Mouse (Mus musculus): ENCODE measurements around the gene 4930426L09Rik. TPM values are rescaled to one million over a fixed set of nuclear protein-coding genes. Genes with fewer than 3 reads are reported as not detected.

4930426L09Rik gene
- 1 to 10 TPM; 1.1 to 1.4 TPM for total RNA-seq (2021)
- long read RNA-seq, experiment 1, result 0 reads
- long read RNA-seq, experiment 2, result 0 reads

DNA sequence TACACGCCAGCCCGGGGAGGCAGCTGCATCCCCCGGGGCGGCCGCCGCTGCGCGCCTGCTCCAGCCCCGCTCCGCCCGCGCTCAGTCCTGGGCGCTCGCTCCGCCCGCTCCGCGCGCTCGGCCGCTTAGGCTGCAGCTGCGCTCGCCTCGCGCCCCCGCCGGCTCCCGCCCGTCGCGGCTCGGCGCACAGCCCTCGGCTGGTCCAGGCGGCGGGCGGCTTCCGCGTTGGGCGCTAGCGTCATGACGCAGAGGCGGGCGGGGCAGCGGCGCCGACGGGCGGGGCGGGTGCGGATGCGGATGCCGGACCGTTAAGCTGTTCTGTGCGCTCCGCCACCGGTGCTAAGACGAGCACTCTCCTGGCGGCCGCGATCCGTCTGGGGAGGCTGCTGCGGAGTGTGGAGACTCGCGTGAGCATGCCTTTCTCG is at the start of gene 4930426L09Rik, which contains the start of gene Pip4k2a:
Gene 4930426L09Rik (plus strand): TSS at position 290 of the 425 bp plus-strand sequence.
Gene Pip4k2a (minus strand): TSS at position 73 of the 425 bp plus-strand sequence.
- peak; percentile 79 for DNase-seq (ENCODE audit: low spot score in 2 of 2)

DNA sequence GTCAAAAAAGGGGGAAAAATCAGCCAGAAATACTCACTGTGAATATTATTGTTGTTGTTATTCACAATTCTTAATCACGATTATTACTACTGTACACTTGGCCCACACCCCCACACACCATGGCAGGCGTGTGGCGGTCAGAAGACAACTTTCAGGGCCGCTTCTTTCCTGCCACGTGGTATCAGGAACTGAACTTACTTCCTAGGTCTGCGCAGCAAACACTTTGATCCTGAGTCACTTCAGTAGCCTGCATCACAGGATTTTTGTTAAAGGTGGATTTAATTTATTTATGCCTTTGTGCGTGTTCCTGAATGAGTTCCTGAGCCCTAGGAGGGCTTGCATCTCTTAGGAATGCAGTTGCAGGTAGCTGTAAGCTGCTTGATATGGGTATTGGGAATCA is 49.4 kb upstream of the 4930426L09Rik start:
- no peak for DNase-seq (ENCODE audit: low spot score in 2 of 2)

DNA sequence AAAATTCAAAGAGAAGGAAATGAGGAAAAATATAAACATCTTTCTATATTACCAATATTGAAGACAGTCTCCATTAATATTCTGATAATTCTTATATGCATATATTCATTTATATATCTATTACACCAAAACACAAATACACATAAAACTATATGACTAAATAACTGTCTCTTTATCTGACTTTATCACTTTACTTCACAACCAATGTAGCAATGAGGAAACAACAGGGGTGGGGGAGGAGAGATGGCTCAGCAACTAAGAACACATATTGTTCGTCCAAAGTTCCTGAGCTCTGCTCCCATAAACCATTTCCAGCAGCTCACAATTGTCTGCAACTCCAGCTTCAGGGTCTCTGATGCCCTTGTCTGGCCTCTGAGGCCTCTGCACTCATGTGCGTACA is 47.4 kb upstream of the 4930426L09Rik start:
- no peak for DNase-seq (ENCODE audit: low spot score in 2 of 2)

DNA sequence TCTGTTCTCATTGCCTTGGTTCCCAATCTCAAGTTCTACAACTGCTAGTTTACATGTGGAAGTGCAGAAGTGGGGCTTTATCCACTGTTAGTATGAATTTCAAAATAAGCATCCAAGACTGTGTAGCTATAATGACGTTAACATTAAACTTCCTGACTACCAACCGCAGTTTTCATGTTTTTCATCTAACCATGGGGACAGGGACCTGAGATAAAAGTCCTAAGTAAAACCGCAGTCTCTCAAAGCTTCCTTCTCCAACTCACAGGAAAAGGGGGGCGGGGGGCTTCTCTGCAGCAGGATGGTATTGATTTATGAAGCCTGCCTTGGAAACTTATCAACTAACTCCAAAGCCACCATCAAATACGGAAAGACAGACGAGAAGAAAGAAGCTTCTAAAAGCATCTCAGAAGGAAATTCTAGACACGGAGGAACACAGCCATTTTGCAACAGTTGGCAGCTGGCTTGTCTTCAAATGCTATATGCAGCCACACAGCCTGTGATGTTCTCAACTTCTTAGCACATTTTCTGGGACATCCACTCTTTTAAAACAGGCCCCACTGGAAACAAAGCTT is 46.0 kb upstream of the 4930426L09Rik start:
- no peak for DNase-seq (ENCODE audit: low spot score in 2 of 2)

DNA sequence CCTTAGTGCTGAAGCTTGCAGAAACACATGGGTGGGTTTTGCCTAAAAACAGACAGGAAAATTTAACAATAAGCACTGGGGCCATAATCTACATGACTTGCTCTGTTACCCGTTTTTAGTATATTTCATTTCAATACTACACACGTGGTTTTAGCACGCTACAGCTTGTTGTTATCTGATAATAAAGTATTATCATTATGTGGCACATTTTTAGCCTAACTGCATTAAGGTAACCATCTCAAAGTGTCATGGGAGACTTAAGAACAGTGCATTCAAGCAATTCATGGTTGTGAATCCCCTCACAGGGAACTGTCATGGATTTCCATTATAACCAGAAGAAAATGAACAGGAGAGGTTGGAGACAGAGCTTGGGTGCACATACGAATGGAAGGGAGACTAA is 43.7 kb upstream of the 4930426L09Rik start:
- DNase-seq (ENCODE audit: low spot score in 2 of 2), result no peak

DNA sequence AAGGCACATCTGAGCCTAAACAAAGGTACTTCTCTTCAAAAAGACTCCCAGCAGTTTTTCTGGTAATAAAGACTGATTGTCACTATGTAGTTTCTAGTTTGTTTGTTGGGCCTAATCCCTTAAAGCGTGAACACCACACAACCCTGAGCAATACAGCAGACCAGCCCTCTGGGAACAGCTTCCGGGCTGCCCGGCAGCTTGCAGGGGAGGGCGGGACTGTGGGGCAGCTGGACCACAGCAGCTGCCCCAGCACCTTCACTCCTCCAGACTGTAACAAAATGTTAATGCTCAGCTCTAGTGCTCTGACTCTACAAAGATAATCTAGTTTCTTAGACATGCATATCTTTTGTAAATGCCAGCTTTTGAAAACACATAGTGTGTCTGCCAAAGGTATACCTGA is 43.1 kb upstream of the 4930426L09Rik start:
- DNase-seq (ENCODE audit: low spot score in 2 of 2), result no peak

DNA sequence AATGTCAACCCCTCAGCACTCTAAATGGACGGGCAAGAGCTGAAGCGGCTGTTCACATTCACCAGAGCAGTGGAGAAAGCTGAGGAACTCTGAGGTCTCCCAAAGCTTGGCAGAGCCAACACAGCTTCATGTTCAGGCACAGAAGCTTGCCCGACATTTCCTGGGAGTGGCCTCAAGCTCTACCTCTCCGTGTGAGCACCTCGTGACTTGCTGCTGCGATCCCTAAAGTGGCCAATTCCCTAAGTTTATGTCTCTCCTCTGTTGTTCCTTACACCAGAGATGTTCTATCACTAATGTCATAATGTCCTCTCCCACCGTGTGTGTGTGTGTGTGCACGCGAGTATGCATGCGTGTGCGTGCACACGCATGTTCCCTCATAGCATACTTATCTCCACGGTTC is 42.5 kb upstream of the 4930426L09Rik start:
- DNase-seq (ENCODE audit: low spot score in 2 of 2), result no peak

DNA sequence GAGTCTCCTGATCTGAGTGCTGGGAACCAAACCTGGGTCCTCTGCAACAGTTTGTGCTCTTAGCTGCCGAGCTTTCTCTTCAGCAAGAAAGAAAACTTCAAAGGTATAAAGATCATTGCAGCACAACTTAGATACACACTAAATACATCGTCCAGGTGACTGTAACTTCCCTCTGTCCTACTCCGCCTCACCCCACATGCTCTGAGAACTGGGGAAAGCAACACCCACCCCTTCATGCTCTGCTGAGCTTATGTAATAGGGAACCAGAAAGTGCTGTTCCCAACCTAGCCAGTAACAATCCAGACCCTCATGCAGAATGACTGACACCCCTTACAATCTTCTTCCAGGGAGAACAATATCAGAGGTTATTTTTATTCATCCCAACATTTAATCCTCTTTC is 41.7 kb upstream of the 4930426L09Rik start:
- no peak for DNase-seq (ENCODE audit: low spot score in 2 of 2)

DNA sequence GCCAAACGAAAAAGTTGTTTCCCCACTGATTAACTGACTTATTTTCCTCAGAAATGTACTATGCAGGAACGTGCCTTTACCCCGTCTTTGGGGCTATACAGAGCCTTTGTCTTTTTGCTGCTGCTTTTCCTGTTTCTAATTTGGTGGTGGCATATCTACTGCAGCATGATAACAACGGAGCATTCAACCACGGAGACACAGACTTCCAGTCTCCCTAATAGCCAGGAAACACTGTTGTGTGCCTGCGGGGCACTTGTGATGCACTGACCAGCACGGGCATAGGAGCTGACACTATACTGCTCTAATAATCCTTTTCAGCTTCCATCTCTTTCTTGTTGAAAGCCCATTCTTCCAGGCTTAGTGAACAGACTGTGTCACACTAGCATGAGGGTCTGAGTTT is 41.2 kb upstream of the 4930426L09Rik start:
- DNase-seq (ENCODE audit: low spot score in 2 of 2), result no peak

DNA sequence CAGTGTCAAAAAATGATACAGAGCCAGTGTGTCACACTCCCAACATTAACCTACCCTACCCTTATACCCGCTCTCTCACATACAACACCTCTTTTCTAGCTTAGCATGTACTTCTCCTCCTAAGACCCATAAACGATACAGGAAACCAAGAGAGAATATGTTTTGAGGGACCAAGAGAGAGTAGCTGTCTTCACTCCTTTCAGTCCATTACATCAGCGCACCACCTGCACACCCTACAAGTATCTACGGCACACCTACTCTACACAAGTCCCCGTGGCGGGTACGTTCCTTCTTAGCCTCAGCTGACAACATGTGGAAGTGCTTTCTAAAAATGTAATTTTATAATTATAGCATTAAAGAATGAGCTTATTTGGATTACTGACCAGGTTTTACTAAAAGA is 40.7 kb upstream of the 4930426L09Rik start:
- DNase-seq (ENCODE audit: low spot score in 2 of 2), result no peak

DNA sequence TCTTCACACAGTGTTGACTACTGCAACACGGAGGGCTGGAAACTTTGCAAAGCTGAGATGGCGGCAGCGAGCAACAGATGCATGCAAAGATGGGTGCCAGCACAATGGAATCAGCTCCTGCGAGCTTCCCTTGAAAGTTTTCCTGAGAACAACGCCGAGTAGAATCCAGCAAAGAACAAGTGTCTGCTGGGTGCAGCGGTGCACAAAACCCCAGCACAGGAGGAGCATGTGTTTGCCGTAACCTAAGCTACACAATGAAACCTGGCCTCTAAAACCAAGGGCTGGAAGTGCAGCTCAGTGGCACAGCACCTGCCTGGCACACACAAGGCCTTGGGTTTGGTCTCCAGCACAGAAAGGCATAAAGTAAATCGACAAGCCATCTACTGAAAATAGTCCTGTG is 40.1 kb upstream of the 4930426L09Rik start:
- no peak for DNase-seq (ENCODE audit: low spot score in 2 of 2)

DNA sequence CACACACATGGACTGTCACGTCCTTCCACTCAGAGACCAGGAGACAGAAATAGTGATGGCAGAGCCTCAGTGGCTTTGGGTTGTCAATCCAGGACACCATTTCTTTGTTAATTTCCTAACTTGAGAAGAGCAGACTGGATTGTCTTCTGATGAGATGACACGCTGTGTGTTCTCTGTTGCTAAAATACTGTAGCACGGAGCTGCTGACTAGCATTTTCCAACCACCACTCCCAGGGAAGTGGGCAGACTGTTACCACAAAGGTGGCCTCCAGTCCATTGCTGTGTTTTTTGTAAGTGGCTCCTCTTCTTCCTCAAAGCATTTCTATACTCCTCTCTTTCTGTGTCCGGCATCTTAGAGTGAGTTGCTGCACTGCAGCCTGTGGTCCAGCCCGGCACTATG is 39.6 kb upstream of the 4930426L09Rik start:
- no peak for DNase-seq (ENCODE audit: low spot score in 2 of 2)

DNA sequence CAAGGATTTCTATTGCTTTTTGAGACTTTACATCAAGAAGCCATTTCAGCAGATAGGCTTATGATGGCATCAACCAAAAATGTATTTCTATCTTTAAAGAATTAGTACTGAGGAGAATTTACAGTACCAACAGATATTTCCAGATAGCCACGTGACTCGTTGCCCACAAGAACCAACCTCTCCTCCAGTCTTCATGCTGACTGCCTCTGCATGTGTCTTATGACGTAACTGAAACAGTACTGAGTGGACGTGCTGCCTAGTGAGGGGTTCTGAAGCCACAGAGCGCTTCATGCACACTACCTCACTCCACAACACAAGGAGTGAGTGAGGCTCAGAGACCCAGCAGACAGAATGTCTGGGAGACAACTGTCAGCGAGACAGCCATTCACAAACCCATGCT is 39.1 kb upstream of the 4930426L09Rik start:
- no peak for DNase-seq (ENCODE audit: low spot score in 2 of 2)

DNA sequence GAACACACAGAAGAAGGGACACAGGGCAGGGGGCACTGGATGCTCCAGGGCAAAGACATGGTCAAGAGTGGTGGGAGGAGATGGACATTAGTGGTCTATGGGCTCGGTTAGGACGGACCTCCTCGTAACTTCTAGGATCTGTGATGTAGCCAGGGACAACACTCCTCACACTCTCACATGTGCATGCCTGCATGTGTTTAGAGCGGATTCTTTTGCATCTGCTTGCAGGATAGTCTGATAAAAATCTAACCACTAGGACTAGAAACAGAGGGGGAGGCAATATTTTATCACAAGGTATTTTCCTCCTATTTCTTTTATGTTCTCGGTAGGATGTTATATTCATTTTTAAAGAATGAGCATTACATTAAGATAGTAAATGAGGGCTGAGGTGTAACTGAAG is 38.6 kb upstream of the 4930426L09Rik start:
- no peak for DNase-seq (ENCODE audit: low spot score in 2 of 2)

DNA sequence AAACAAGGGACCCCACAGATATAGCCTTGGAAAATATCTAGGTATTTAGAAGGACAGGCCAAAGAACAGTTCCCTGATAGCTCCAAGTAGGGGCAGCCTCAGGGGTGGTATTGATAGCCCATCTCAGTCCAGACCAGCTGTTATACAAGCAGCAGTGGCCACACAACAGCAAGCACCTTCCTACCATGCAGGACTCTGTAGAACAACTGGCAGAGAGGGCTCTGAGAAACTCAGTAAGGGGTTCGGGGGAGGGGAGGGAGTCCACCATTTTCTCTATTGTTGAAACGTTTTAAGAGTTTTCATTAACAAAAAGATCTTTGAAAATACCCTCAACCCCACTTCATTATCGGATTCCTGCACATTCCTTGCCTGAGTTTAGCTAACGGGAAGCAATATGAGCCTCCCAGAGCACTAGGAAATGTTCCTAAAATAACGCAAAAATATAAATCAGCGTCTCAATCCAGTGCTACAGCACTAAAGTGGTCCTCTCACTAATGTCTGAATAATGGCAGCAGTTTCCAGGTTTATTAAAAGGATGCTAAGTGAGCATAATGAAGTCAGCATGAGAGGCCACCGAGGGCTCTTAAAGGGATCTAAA is 37.7 kb upstream of the 4930426L09Rik start:
- DNase-seq (ENCODE audit: low spot score in 2 of 2), result no peak

DNA sequence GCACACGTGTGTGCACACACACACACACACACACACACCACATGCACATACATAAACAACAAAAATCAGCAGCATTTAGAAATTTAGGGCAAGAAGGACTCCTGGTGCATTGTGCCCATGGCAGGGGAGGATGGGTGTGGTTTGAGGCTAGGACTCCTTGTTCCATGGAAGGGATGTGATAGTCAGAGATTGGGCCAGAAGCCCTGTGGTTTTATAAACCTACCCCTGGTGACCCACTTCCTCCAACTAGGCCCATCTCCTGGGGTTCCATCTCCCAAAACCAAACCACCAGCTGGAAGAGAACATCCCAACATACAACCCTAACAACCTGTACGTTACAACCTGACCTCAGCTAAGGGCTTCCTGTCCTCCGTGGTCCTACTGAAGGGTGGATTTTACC is 35.6 kb upstream of the 4930426L09Rik start:
- DNase-seq (ENCODE audit: low spot score in 2 of 2), result no peak

DNA sequence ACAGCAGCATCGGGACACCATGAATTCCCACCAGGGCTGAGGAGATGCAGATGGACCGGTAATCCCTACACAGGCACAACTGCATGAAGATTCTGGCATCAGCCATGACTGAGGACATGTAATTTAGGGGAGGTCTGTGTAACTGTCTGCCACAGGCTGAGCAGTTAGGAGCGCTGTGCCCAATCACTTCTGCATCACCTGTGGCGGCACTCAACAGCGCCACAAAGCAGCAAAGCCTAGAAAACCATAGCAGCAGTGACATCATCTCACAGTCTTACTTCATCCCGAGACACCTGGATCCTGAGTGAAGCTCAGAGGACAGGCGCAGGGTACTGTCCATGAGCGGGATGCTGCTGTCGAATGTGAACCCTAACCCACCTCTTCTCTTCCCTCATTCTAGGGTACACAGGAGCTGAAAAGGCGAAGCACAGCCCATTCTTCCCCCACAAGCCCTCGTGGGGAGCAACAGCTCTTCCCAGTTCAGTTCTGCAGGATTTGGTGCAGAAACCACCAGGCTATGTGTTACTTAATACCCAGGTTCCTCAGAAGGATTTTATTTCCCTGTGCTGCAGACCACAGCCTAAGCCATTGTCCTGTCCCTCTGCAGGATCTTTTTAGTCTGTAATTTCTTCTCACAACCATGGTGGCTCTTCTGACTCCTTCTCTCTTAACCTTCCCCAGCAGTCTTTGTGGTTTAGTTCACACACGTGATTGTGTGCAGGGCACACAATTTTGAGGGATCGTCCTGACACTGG is 34.7 kb upstream of the 4930426L09Rik start:
- DNase-seq (ENCODE audit: low spot score in 2 of 2), result no peak

DNA sequence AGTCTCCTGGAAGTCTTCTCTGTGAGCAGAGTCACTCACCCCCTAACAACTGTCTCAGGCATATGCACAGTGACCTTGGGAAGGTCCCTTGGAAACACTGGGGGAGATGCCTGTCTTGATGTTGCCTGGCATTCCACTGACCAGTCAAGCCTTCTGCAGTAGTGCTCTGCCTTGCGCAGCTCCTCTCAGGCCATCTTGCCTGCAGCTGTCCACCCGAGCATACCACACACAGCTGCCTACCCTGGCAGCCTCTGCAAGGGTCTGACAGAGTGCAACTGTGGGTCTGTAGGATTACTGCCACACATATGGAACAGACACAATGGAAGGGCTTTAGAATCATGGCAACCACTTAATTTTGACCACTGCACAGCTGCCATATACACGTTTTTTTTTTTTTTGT is 33.0 kb upstream of the 4930426L09Rik start:
- no peak for DNase-seq (ENCODE audit: low spot score in 2 of 2)

DNA sequence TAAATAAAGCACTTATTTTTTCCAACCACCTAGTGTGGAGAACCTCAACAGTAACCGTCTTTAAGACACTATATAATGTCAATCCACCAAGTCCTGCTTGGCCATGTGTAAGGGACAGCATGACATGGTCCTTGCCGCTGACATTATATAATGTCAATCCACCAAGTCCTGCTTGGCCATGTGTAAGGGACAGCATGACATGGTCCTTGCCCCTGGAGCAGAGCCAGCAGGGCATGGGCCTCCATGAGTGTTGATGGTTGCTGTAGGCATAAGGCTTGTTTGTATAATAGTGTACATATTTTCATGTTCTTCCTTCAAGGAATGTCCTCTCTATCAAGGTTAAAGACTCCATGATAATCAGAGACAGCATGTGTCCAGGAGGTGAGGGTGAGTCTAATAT is 32.2 kb upstream of the 4930426L09Rik start:
- DNase-seq (ENCODE audit: low spot score in 2 of 2), result no peak

DNA sequence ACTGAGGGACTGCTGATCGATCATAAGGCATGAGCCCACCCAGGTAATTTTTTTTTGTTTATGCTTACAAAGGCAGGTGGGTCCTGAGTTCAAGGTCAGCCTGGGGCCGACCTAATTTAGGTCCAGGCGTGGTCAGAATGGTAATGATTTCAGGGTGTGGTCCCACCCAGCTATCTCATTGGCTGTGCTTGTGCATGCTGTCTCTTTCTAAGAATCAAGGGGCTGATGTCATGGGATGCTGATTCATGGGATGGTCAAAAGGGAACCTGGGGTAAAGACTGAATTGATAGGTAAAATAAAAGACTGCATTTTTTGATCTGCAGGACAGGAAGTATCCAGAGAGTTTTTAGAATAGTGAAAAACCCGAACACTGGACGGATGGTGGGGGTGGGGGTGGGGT is 31.6 kb upstream of the 4930426L09Rik start:
- no peak for DNase-seq (ENCODE audit: low spot score in 2 of 2)

DNA sequence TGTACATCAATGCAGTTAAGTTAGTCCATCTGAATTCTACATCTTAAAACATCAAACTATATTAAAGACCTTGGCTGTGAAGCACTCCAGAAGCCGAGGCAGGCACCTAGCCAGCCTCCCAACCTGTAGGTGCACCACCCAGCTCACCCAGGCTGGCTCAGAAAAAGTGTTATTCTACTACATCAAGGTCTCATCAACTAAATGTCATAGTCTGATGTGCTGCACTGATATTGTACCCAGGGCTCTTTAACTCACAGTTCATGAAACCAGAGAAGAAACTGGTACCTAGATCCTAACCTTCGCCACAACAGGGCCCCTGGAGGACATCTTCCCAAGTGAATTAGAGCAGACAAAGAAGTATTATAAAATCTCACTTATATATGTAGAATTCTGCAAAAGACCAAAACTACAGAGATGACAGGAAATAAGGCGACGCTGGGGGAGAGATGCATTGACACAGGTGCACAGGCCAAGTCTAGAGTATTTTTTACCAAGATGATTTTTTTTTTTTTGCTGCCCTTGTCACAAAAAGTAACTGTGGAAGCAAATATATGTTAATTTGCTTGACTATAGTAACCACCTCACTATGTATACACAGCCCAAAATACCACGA is 30.6 kb upstream of the 4930426L09Rik start:
- no peak for DNase-seq (ENCODE audit: low spot score in 2 of 2)

DNA sequence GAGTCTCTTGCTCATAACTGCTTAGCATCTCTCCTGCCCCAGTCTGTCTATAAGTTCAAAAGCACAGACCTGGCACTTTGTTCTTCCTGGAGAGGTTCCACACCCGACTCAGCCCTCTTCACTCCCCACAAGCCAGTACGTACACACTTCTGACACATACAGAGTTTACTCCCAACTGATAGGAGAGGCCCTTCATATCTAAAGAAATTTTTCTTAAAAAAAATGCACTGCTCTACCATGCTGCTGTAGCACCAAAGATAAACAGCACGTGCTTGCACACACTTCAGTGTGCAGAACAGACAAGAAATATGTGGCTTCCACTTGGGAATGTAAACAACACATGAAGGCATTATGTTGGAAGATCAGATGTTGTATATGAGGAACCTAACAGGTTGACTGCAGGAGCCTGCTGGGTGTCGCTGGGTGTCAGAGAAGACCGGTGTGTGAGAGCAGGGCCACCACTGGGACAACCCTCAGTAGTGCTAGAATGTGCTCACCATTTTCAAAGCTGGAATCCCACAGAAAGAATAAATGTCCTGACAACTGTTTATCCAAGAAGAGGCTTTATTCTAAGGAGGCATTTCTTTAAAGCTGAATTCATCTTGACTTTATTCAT is 29.0 kb upstream of the 4930426L09Rik start:
- DNase-seq (ENCODE audit: low spot score in 2 of 2), result no peak

All from adrenal gland, postnatal 4 days (tissue).